Mouse (Mus musculus): ENCODE data around the gene Kcns3.

Kcns3 gene

GRCm38 (mm10) chr12:11151015-11151414 is at the start of gene Kcns3:
Gene Kcns3, minus strand, starts transcription at chr12:11151056.
- DNase-seq, result peak; percentile 5

- DNase-seq, result no peak
These were observed 47.7 kb upstream of the Kcns3 start for GRCm38 (mm10) chr12:11198551-11198950.

- DNase-seq, result no peak
These were observed 47.2 kb upstream of the Kcns3 start for GRCm38 (mm10) chr12:11198026-11198425.

GRCm38 (mm10) chr12:11196830-11197229 is 46.0 kb upstream of the Kcns3 start:
- no peak for DNase-seq

GRCm38 (mm10) chr12:11196142-11196597 is 45.3 kb upstream of the Kcns3 start:
- peak; percentile 49 for DNase-seq

GRCm38 (mm10) chr12:11195031-11195430 is 44.2 kb upstream of the Kcns3 start:
- no peak for DNase-seq

- peak; percentile 83 for DNase-seq
These were observed 27.8 kb upstream of the Kcns3 start for GRCm38 (mm10) chr12:11178486-11179154.

- DNase-seq, result no peak
These were observed 26.8 kb upstream of the Kcns3 start for GRCm38 (mm10) chr12:11177408-11178394.

GRCm38 (mm10) chr12:11158670-11159069 is 7.8 kb upstream of the Kcns3 start:
- DNase-seq, result no peak

GRCm38 (mm10) chr12:11155123-11155522 is 4.3 kb upstream of the Kcns3 start:
- DNase-seq, result no peak

GRCm38 (mm10) chr12:11153587-11153986 is 2.7 kb upstream of the Kcns3 start:
- no peak for DNase-seq

- peak; percentile 3 for DNase-seq
These were observed 492 bp downstream of the Kcns3 start for GRCm38 (mm10) chr12:11150192-11150935.

- peak; percentile 5 for DNase-seq
These were observed 1.2 kb downstream of the Kcns3 start for GRCm38 (mm10) chr12:11149421-11150191.

- no peak for DNase-seq
These were observed 1.8 kb downstream of the Kcns3 start for GRCm38 (mm10) chr12:11149121-11149420.

GRCm38 (mm10) chr12:11144894-11145293 is 6.0 kb downstream of the Kcns3 start:
- DNase-seq, result no peak

GRCm38 (mm10) chr12:11132418-11132817 is 18.4 kb downstream of the Kcns3 start:
- DNase-seq, result no peak

- no peak for DNase-seq
These were observed 21.7 kb downstream of the Kcns3 start for GRCm38 (mm10) chr12:11129188-11129587.

GRCm38 (mm10) chr12:11126186-11126759 is 24.6 kb downstream of the Kcns3 start:
- DNase-seq, result no peak

GRCm38 (mm10) chr12:11101565-11101964 is 49.3 kb downstream of the Kcns3 start:
- no peak for DNase-seq

GRCm38 (mm10) chr12:11088626-11089372 is 62.1 kb downstream of the Kcns3 start:
- DNase-seq, result no peak

GRCm38 (mm10) chr12:11086866-11087265 is 64.0 kb downstream of the Kcns3 start:
- DNase-seq, result no peak
